Mouse (Mus musculus) intestine, postnatal 0 days (tissue): Measurements from ENCODE around the gene Nol4l. TPM values are rescaled to one million over a fixed set of nuclear protein-coding genes. Genes with fewer than 3 reads are reported as not detected.
"Not testable (repeated sequence)": the region's sequence is repeated elsewhere in the genome, so short reads cannot be mapped to it uniquely, and the experiment has no call there.

Experiments
- ATAC-seq: fragments of 200-750 bp; cut with Nextera tagmentation; 2 replicates; pipeline ENCODE4 v1.8.0; 2017; ENCODE audit warnings: mild to moderate bottlenecking, moderate TSS enrichment, moderate library complexity
- H3K27ac ChIP-seq: fragments of 300-500 bp; sonication (generic); 2 replicates; pipeline ENCODE4 v1.5.1; 2014; ENCODE audit warnings: mild to moderate bottlenecking, low read depth, low read length, moderate library complexity
- H3K27me3 ChIP-seq: fragments of 300-500 bp; sonication (generic); replicated peaks from 2 replicates; pipeline ENCODE4 v1.6.1; 2014; ENCODE audit warnings: low read length, mixed read lengths; ENCODE audit not compliant: control insufficient read depth, insufficient read depth
- H3K36me3 ChIP-seq: fragments of 300-500 bp; sonication (generic); 2 replicates; pipeline ENCODE4 v1.6.1; 2014; ENCODE audit warnings: mild to moderate bottlenecking, moderate library complexity; ENCODE audit not compliant: control insufficient read depth, insufficient read depth
- H3K4me1 ChIP-seq: fragments of 300-500 bp; sonication (generic); replicated peaks from 2 replicates; pipeline ENCODE4 v1.6.1; 2014; ENCODE audit warnings: antibody characterized with exemption, low read length, mixed read lengths; ENCODE audit not compliant: control insufficient read depth, insufficient read depth
- H3K4me2 ChIP-seq: fragments of 300-500 bp; sonication (generic); replicated peaks from 2 replicates; pipeline ENCODE4 v1.6.1; 2014; ENCODE audit warnings: low read depth, mild to moderate bottlenecking, moderate library complexity
- H3K4me3 ChIP-seq: fragments of 300-500 bp; sonication (generic); 2 replicates; pipeline ENCODE4 v1.5.1; 2014; ENCODE audit warnings: low read depth, low read length
- H3K9ac ChIP-seq: fragments of 300-500 bp; sonication (generic); 2 replicates; pipeline ENCODE4 v1.6.1; 2014; ENCODE audit warnings: mild to moderate bottlenecking, low read depth, low read length
- H3K9me3 ChIP-seq: fragments of 300-500 bp; sonication (generic); 2 replicates; pipeline ENCODE4 v1.6.1; 2016; ENCODE audit warnings: mixed run types; ENCODE audit not compliant: control insufficient read depth
- CTCF ChIP-seq: sonication (generic); IDR thresholded peaks from 2 replicates; pipeline ENCODE4 v1.5.1; 2016; ENCODE audit warnings: low read depth, mild to moderate bottlenecking, control low read depth, antibody characterized with exemption, moderate library complexity
- WGBS: fragments of 180-500 bp; shearing (Covaris S2); extraction: QIAGEN DNeasy Blood & Tissue Kit; methylation state at CpG from one replicate; pipeline ENCODE4 v1.1.7; 2014; 5-methylcytosine and 5-hydroxymethylcytosine counted together
- polyA plus RNA-seq: library from polyadenylated mRNA; unstranded; fragments of >200 nt; fragmentation: Nextera tagmentation; extraction: Ambion mirVana; gene quantifications from 2 replicates; pipeline ENCODE4 v1.2.1, GENCODE M21; 2015

Gene Nol4l
- polyA plus RNA-seq, 1 experiment from 2014 or later, result 21.9 TPM

GRCm38 (mm10) chr2:153499154-153499553, 30.6 kb downstream of the Nol4l start:
- H3K4me3 ChIP-seq, result no peak overlapping the region
- H3K4me2 ChIP-seq, result no peak overlapping the region
- TF ChIP-seq CTCF, result peak; percentile 68
- no peaks in the 10 kb centered on the region for H3K9me3 ChIP-seq
- H3K36me3 ChIP-seq, result no peaks in the 10 kb centered on the region
- ATAC-seq, result no peak
- no peak overlapping the region for H3K9ac ChIP-seq
- WGBS, result 55% methylated on average over 4 of the region's 4 CpGs
- no peaks in the 10 kb centered on the region for H3K27me3 ChIP-seq
- peaks cover 4% of the 10 kb centered on the region; the same call in 1 of the 2 replicates for H3K4me1 ChIP-seq
- H3K27ac ChIP-seq, result no peak overlapping the region

- WGBS, result 59% methylated on average over 13 of the region's 13 CpGs
- Histone ChIP-seq H3K36me3 (no peaks in the 10 kb centered on the region), H3K9me3 (no peaks in the 10 kb centered on the region), H3K4me1 (peaks cover 4% of the 10 kb centered on the region; the same call in 1 of the 2 replicates), H3K9ac (no peak overlapping the region), H3K27me3 (no peaks in the 10 kb centered on the region), H3K4me2 (no peak overlapping the region), H3K4me3 (no peak overlapping the region), H3K27ac (no peak overlapping the region)
- TF ChIP-seq CTCF, result no peak
- no peak for ATAC-seq
Observed at GRCm38 (mm10) chr2:153496898-153497297, 32.9 kb downstream of the Nol4l start.

GRCm38 (mm10) chr2:153496301-153496700, 33.5 kb downstream of the Nol4l start:
- Histone ChIP-seq H3K27ac (no peak overlapping the region), H3K9ac (no peak overlapping the region), H3K4me2 (no peak overlapping the region), H3K4me3 (no peak overlapping the region), H3K9me3 (no peaks in the 10 kb centered on the region), H3K36me3 (no peaks in the 10 kb centered on the region), H3K27me3 (no peaks in the 10 kb centered on the region), H3K4me1 (peaks cover 4% of the 10 kb centered on the region; the same call in 1 of the 2 replicates)
- no peak for TF ChIP-seq CTCF
- no peak for ATAC-seq
- WGBS, result 76% methylated on average over 6 of the region's 6 CpGs

DNA sequence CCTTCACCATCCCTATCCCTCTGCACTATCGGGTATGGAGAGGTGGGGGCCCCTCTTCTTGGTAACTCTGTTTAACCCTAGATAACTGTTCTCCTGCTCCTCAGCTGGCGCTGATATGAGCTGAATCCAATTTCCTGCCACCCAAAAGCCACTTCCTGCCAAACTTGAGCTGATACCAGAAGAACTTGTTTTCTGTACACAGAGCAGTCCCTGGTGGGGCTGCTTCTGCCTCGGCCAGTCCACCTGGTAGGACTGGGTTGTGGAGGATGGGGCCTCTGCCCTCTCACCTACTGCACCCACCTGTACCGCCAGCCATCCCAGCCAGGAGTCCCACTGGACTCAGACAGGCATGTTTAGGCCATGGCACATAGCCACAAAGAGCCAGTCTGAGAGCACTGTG, 34.0 kb downstream of the Nol4l start:
- Histone ChIP-seq H3K9me3 (no peaks in the 10 kb centered on the region), H3K36me3 (no peaks in the 10 kb centered on the region), H3K4me1 (peaks cover 4% of the 10 kb centered on the region; the same call in 1 of the 2 replicates), H3K4me2 (no peak overlapping the region), H3K9ac (no peak overlapping the region), H3K4me3 (no peak overlapping the region), H3K27ac (no peak overlapping the region), H3K27me3 (no peaks in the 10 kb centered on the region)
- 45% methylated on average over 4 of the region's 4 CpGs for WGBS
- no peak for ATAC-seq
- no peak for TF ChIP-seq CTCF

- H3K27ac ChIP-seq, result not testable (repeated sequence)
Observed at GRCm38 (mm10) chr2:153495391-153495790, 34.4 kb downstream of the Nol4l start.

DNA sequence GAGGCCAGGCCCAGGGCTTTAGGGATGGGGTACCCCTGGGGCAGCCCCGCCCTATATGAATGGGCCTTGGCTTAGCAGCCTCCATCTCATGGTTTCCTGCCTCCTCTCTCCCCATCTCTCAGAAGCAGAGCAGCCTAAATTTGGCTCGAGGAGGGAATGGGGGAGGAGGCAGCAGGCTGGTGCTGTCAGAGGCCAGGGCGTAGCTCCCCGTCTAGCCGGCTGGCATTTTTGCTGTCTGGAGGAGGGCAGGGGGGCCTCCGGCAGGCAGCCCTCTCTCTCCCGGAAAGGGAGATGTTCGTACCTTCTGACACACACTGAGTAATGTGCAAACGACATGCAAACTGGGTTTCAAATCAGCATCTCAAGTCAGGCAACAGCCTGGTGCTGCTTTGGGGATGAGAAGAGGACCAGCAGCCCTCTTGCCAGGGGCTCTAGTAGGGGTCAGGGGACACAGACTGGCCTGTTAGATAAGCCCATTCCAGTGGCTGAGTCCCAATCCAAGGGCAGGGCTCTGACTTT, 35.4 kb downstream of the Nol4l start:
- Histone ChIP-seq H3K27me3 (no peaks in the 10 kb centered on the region), H3K36me3 (no peaks in the 10 kb centered on the region), H3K9ac (0 out of 2 replicates have a peak overlapping the region, but pooled peaks have one; percentile 17), H3K4me2 (no peak overlapping the region; the same call in 1 of the 2 replicates), H3K4me1 (peaks cover 4% of the 10 kb centered on the region; the same call in 1 of the 2 replicates), H3K27ac (no peak overlapping the region), H3K4me3 (no peak overlapping the region), H3K9me3 (no peaks in the 10 kb centered on the region)
- TF ChIP-seq CTCF, result no peak
- ATAC-seq, result no peak
- WGBS, result 28% methylated on average over 9 of the region's 9 CpGs

More at GRCm38 (mm10) chr2:153495391-153495790, 34.4 kb downstream of the Nol4l start:
- not testable (repeated sequence) for H3K4me2 ChIP-seq, H3K4me3 ChIP-seq, H3K9ac ChIP-seq, H3K36me3 ChIP-seq, H3K9me3 ChIP-seq, H3K4me1 ChIP-seq, H3K27me3 ChIP-seq, ATAC-seq
- 81% methylated on average over 4 of the region's 4 CpGs for WGBS
